Mouse (Mus musculus): ENCODE measurements around the gene Rnf148.

GRCm38 (mm10) chr6:23635208-23635607 is 19.7 kb downstream of the Rnf148 start:
- TF ChIP-seq EP300 (IDR thresholded peaks at IDR 0.05; ENCODE audit: insufficient read depth, low read depth, low read length) (no peak), POLR2A (IDR thresholded peaks at IDR 0.05; ENCODE audit: insufficient read depth, low read depth, low read length) (no peak), CTCF (IDR thresholded peaks at IDR 0.05) (no peak)
